Mouse (Mus musculus) hindbrain, postnatal 0 days (tissue): ENCODE data around the gene Abcb4. TPM values are rescaled to one million over a fixed set of nuclear protein-coding genes. Genes with fewer than 3 reads are reported as not detected.
A peak's percentile ranks its signal among the peaks of the same experiment; 100 is the strongest.
"Not testable (repeated sequence)": the region's sequence is repeated elsewhere in the genome, so short reads cannot be mapped to it uniquely, and the experiment has no call there.

ENCODE experiments used
- ATAC-seq: fragments of 200-750 bp; cut with Nextera tagmentation; 2 replicates; pipeline ENCODE4 v1.8.0; 2017; ENCODE audit warnings: mild to moderate bottlenecking, moderate TSS enrichment, moderate library complexity
- DNase-seq: peaks from one replicate; pipeline ENCODE4 v3.0.0-alpha.2; 2015; ENCODE audit warnings: low spot score
- H3K27ac ChIP-seq: fragments of 300-500 bp; sonication (generic); 2 replicates; pipeline ENCODE4 v1.5.1; 2014; ENCODE audit warnings: mild to moderate bottlenecking
- H3K27me3 ChIP-seq: fragments of 300-500 bp; sonication (generic); 2 replicates; pipeline ENCODE4 v1.6.1; 2014; ENCODE audit warnings: low read length, mixed read lengths; ENCODE audit not compliant: insufficient read depth
- H3K36me3 ChIP-seq: fragments of 300-500 bp; sonication (generic); 2 replicates; pipeline ENCODE4 v1.6.1; 2014; ENCODE audit warnings: low read length, mixed read lengths; ENCODE audit not compliant: insufficient read depth
- H3K4me1 ChIP-seq: fragments of 300-500 bp; sonication (generic); 2 replicates; pipeline ENCODE4 v1.6.1; 2014; ENCODE audit warnings: antibody characterized with exemption, low read length, mixed read lengths; ENCODE audit not compliant: insufficient read depth
- H3K4me2 ChIP-seq: fragments of 300-500 bp; sonication (generic); 2 replicates; pipeline ENCODE4 v1.6.1; 2014; ENCODE audit warnings: low read depth, mild to moderate bottlenecking, low read length, moderate library complexity, mixed read lengths
- H3K4me3 ChIP-seq: fragments of 300-500 bp; sonication (generic); 2 replicates; pipeline ENCODE4 v1.5.1; 2014; ENCODE audit warnings: low read length
- H3K9ac ChIP-seq: fragments of 300-500 bp; sonication (generic); replicated peaks from 2 replicates; pipeline ENCODE4 v1.6.1; 2014; ENCODE audit warnings: mild to moderate bottlenecking, low read length, moderate library complexity, mixed read lengths
- H3K9me3 ChIP-seq: fragments of 300-500 bp; sonication (generic); 2 replicates; pipeline ENCODE4 v1.6.1; 2016; ENCODE audit warnings: low read length, mixed read lengths
- CTCF ChIP-seq: IDR thresholded peaks from 2 replicates; pipeline ENCODE4 v1.5.1; 2016; ENCODE audit warnings: antibody characterized with exemption, control low read depth, low read depth
- WGBS: fragments of 180-500 bp; shearing (Covaris S2); extraction: QIAGEN DNeasy Blood & Tissue Kit; methylation state at CpG from one replicate; pipeline ENCODE4 v1.1.7; 2014; 5-methylcytosine and 5-hydroxymethylcytosine counted together
- polyA plus RNA-seq: library from polyadenylated mRNA; unstranded; fragments of >200 nt; fragmentation: Nextera tagmentation; extraction: Ambion mirVana; gene quantifications from 2 replicates; pipeline ENCODE4 v1.2.1, GENCODE M21; 2015
- total RNA-seq: library from RNA; depleted of rRNA; stranded (reverse); fragments of >200 nt; gene quantifications from 2 replicates; pipeline ENCODE4 v1.2.3, GENCODE M21; 2014; rRNA removed

Abcb4 gene
- total RNA-seq: 0.72 and 1.4 TPM in 2 replicates
- 1.2 and 1.4 TPM in 2 replicates for polyA plus RNA-seq

DNA sequence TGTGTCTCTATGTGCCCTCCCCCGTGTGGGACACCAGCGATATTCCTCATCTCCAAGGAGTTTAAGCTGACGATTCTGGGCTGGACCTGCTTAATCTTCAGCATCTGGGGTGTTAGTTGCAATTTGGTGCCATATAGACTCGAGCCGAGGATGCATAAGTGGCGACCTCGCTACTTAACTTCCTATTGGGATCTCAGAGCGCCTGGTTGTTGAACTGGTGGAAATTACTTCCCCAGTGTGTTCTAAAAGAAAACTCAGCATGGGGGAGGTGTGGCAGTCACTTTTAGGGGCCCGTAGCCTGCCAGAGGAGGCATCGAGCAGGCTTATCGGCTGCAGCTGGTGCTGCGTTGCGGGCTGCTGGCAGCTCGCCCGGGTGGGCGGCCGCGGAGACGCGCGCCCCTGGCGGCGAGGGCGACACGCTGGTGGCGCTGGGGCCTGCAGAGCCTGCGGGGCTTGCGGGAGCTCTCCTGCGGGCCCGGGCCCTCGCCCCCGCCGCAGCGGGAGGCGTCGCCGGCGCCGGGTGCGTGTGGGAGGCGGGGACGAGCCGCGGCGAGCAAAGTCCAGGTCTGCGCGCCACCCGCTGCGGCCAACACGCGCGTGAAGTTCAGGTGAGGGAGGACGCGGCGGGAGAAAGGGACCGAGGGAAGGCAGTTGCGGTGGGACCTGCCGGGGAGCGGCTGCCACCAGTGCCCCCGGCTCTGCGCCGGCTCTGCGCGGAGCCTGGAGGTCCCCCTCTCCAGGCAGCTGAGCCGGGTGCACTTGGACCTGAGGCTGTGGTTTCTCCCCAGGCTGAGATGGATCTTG, at the start of gene Abcb4:
Abcb4 (plus strand) TSS at position 418 of the 804 bp plus-strand sequence.
- Histone ChIP-seq H3K4me2 (peak within 1 kb of the TSS; percentile 88), H3K36me3 (no peaks in the 10 kb centered on the region), H3K27me3 (no peaks in the 10 kb centered on the region), H3K4me3 (peak within 1 kb of the TSS; percentile 63), H3K4me1 (no peaks in the 10 kb centered on the region), H3K9me3 (no peaks in the 10 kb centered on the region), H3K9ac (peak within 1 kb of the TSS; percentile 56), H3K27ac (no peak within 1 kb of the TSS)
- DNase-seq (peak; percentile 79), ATAC-seq (peak; percentile 94)
- under 1% methylated on average over 64 of the region's 65 CpGs for WGBS
- no peak; the same call in 1 of the 2 replicates for TF ChIP-seq CTCF

DNA sequence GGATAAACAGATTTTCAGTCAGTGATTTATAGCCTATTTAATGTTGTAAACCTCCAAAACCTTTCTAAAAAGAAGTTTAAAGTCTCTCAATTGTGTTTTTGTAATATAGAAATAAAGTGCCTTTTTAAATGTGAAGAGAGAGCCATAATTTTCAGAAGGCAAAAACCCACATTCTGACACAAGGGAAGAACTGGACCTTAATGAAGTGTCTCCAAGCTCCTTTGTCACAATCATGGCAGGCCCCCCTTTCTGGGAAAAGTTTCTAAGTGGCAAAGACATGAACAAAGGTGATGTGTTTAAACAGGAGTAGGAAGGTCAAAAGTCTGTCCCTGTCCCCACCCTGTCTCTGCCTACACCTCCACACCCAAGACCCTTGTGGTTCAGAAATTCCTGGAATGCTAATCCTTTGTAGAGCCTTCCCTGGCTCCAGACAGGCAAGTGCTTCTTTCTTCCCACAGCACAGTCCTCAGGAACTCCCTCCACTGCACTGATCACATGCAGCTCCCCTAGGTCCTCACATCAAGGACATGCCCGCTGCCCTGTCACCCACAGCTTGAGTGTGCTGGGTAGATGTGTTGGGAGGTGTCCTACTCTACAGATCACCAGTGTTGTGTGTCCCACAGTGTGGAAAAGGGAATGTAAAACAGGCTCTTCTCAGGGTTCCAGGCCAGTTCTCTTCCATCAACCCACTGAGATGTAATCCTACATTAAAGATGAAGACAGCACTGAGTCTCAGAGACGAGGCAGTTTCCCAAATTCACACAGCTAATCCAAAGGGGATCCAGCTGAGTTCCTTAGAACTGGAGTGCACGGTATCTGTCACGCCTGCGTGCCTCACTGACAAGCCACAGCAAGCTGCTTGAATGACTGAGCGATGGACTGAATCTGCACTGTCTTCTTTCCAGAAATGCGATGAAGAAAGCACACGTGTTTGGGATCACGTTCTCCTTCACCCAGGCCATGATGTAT, 44.6 kb upstream of the Abcb4 start:
- DNase-seq, H3K4me3 ChIP-seq, H3K9me3 ChIP-seq, H3K27me3 ChIP-seq, H3K36me3 ChIP-seq, H3K4me2 ChIP-seq, H3K9ac ChIP-seq, H3K4me1 ChIP-seq, H3K27ac ChIP-seq: not testable (repeated sequence)
- 41% methylated on average over 6 of the region's 9 CpGs for WGBS
- ATAC-seq: 0 out of 2 replicates have a peak, but pooled peaks have one; percentile 12

DNA sequence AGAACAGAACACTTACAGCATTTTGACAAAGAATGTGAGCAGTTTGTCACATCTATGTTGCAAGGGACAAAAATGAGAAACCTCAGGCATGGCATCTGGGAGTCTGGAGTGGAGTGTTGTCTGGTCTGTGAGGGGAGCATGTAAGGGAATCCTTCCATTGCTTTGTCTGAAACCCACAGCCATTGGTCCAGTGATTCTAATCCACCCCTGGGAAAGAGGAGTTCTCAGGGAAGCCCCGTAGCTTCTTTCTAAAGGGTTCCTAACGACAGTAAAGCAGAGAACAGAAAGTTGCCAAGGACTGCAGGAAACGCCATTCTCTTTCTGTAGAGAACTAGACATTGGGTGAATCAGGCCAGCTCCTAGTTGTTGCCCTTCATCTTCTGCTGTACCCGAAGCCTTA, 42.7 kb upstream of the Abcb4 start:
- ATAC-seq: no peak

DNA sequence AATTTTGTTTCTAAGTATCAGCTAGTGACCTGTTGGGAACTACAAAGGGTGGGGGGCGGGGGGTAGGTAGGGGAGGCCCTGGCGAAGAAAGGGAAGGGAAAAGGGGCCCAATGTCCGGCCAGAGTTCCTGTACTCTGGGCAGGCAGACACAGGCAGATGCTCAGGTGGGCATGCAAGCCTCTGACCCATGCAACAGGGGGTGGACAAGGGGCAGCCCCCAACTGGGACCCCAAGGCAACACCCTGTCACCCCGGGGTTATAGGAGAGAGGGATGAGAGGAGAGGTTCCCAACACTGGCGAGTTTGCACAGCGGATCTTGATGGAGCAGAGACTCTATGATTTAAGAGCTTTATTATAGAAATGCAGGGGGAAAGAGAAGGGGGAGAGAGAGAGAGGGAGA, 36.3 kb upstream of the Abcb4 start:
- Histone ChIP-seq H3K9ac (no peak overlapping the region), H3K4me2 (no peak overlapping the region), H3K27me3 (no peaks in the 10 kb centered on the region), H3K9me3 (no peaks in the 10 kb centered on the region), H3K4me1 (no peaks in the 10 kb centered on the region), H3K4me3 (no peak overlapping the region), H3K36me3 (no peaks in the 10 kb centered on the region), H3K27ac (no peak overlapping the region)
- TF ChIP-seq CTCF: no peak
- DNase-seq: no peak
- ATAC-seq: no peak
- 73% methylated on average over 6 of the region's 6 CpGs for WGBS

More for the DNA sequence above, 42.7 kb upstream of the Abcb4 start:
- Histone ChIP-seq H3K9ac (no peak overlapping the region), H3K27ac (no peak overlapping the region), H3K36me3 (no peaks in the 10 kb centered on the region), H3K4me2 (no peak overlapping the region), H3K9me3 (no peaks in the 10 kb centered on the region), H3K4me1 (no peaks in the 10 kb centered on the region), H3K27me3 (no peaks in the 10 kb centered on the region), H3K4me3 (no peak overlapping the region)
- DNase-seq: no peak
- TF ChIP-seq CTCF: no peak
- 70% methylated on average over 4 of the region's 4 CpGs for WGBS

DNA sequence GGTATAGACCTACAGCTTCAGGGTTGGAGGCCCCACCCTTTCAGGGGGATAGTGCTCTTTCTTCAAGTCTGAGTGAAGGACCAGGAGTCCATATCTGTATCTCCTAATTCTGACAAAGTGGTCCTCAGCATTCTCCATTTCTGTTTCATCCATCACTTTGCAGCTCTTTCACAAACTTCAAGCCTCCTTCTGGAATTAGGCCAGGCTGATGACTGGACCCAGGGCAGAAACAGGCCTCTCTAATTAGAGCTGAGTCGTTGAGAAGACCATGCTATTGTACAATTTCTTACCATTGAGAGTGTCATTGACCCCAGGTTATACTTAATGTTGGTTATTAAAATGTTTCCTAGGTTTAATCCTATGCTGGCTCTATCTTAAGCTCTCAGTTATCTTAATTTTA, 31.7 kb upstream of the Abcb4 start:
- Histone ChIP-seq H3K27ac (no peak overlapping the region), H3K4me3 (no peak overlapping the region), H3K27me3 (no peaks in the 10 kb centered on the region), H3K9ac (no peak overlapping the region), H3K4me2 (no peak overlapping the region), H3K36me3 (no peaks in the 10 kb centered on the region), H3K9me3 (no peaks in the 10 kb centered on the region), H3K4me1 (no peaks in the 10 kb centered on the region)
- TF ChIP-seq CTCF: no peak
- 76% methylated on average over 1 of the region's 1 CpGs for WGBS
- DNase-seq: no peak
- no peak for ATAC-seq

DNA sequence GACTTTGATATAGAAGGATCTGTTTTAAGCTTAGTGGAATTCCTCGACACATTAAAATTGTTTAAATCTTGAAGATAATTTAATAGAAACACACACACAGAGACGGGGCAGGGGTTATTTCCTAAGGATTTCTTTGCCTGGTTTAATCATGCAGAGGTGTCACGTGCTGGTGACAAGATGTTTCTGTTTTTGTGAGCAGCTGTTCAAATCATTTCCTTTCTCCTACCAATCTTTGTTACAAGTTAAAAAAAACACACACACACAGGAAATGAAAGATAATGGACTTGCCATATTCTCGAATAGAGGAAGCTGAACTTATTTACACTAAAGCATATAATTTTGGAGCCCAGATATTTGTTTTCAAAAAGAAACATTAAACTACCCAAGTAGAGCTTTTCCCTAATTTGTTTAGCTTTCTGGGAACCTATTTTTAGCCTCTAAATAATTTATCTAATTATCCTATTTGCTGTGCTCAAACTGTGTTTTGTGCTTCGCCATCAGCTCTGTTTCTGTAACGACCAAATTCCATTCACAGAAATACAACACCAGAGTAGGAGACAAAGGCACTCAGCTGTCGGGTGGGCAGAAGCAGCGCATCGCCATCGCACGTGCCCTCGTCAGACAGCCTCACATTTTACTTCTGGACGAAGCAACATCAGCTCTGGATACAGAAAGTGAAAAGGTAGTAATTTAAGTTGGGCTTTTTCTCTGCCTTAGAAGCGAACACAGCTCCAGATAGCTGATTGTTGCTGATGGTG, 29.8 kb upstream of the Abcb4 start:
- H3K27ac ChIP-seq: no peak overlapping the region
- no peaks in the 10 kb centered on the region for H3K9me3 ChIP-seq
- ATAC-seq (no peak), DNase-seq (no peak)
- H3K9ac ChIP-seq: no peak overlapping the region
- TF ChIP-seq CTCF: no peak
- WGBS: 56% methylated on average over 14 of the region's 14 CpGs
- H3K4me2 ChIP-seq: no peak overlapping the region
- H3K36me3 ChIP-seq: no peaks in the 10 kb centered on the region
- H3K4me3 ChIP-seq: no peak overlapping the region
- no peaks in the 10 kb centered on the region for H3K27me3 ChIP-seq
- H3K4me1 ChIP-seq: no peaks in the 10 kb centered on the region

DNA sequence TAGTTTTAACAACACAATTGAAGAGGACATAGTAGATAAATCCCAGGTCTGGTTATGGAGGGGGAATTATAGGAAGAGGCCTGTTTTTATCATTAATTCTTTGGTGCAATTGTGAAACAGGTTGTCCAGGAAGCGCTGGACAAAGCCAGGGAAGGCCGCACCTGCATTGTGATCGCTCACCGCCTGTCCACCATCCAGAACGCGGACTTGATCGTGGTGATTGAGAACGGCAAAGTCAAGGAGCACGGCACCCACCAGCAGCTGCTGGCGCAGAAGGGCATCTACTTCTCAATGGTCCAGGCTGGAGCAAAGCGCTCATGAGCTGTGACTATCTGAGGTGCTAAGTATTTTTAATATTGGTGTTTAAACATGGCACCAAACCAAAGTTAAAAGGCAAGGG, 27.9 kb upstream of the Abcb4 start:
- H3K36me3 ChIP-seq, H3K4me2 ChIP-seq, H3K27me3 ChIP-seq, ATAC-seq, H3K4me1 ChIP-seq, H3K4me3 ChIP-seq, H3K9ac ChIP-seq, H3K27ac ChIP-seq, H3K9me3 ChIP-seq, DNase-seq: not testable (repeated sequence)
- WGBS: 92% methylated on average over 11 of the region's 11 CpGs
